Mouse (Mus musculus): ENCODE measurements around the gene Arl15.

The Arl15 gene

GRCm38 (mm10) chr13:114055686-114056085 lies 261.4 kb downstream of the Arl15 start:
- no peak for DNase-seq (ENCODE audit: low read depth)

- DNase-seq (ENCODE audit: low read depth) = no peak
Observed at GRCm38 (mm10) chr13:114060258-114060657, 266.0 kb downstream of the Arl15 start.

GRCm38 (mm10) chr13:114061234-114061633 lies 266.9 kb downstream of the Arl15 start:
- no peak for DNase-seq (ENCODE audit: low read depth)

- no peak for DNase-seq (ENCODE audit: low read depth)
Observed at GRCm38 (mm10) chr13:114064069-114064468, 269.8 kb downstream of the Arl15 start.

- no peak for DNase-seq (ENCODE audit: low read depth)
Observed at GRCm38 (mm10) chr13:114065012-114065411, 270.7 kb downstream of the Arl15 start.

GRCm38 (mm10) chr13:114068421-114068820 lies 274.1 kb downstream of the Arl15 start:
- DNase-seq (ENCODE audit: low read depth) = no peak

GRCm38 (mm10) chr13:114071439-114071838 lies 277.1 kb downstream of the Arl15 start:
- no peak for DNase-seq (ENCODE audit: low read depth)

GRCm38 (mm10) chr13:114074471-114074870 lies 280.2 kb downstream of the Arl15 start:
- DNase-seq (ENCODE audit: low read depth) = no peak

GRCm38 (mm10) chr13:114075724-114076384 lies 281.5 kb downstream of the Arl15 start:
- DNase-seq (ENCODE audit: low read depth) = peak; percentile 59

- DNase-seq (ENCODE audit: low read depth) = no peak
Observed at GRCm38 (mm10) chr13:114077181-114077580, 282.9 kb downstream of the Arl15 start.

- DNase-seq (ENCODE audit: low read depth) = peak; percentile 74
Observed at GRCm38 (mm10) chr13:114077584-114078270, 283.4 kb downstream of the Arl15 start.

GRCm38 (mm10) chr13:114078851-114079250 lies 284.5 kb downstream of the Arl15 start:
- no peak for DNase-seq (ENCODE audit: low read depth)

GRCm38 (mm10) chr13:114079751-114080150 lies 285.4 kb downstream of the Arl15 start:
- no peak for DNase-seq (ENCODE audit: low read depth)

- no peak for DNase-seq (ENCODE audit: low read depth)
Observed at GRCm38 (mm10) chr13:114080491-114080890, 286.2 kb downstream of the Arl15 start.

- no peak for DNase-seq (ENCODE audit: low read depth)
Observed at GRCm38 (mm10) chr13:114083570-114084138, 289.3 kb downstream of the Arl15 start.

- DNase-seq (ENCODE audit: low read depth) = no peak
Observed at GRCm38 (mm10) chr13:114085442-114085841, 291.1 kb downstream of the Arl15 start.

GRCm38 (mm10) chr13:114086325-114086724 lies 292.0 kb downstream of the Arl15 start:
- DNase-seq (ENCODE audit: low read depth) = peak; percentile 6

- no peak for DNase-seq (ENCODE audit: low read depth)
Observed at GRCm38 (mm10) chr13:114086801-114087200, 292.5 kb downstream of the Arl15 start.

- DNase-seq (ENCODE audit: low read depth) = no peak
Observed at GRCm38 (mm10) chr13:114087696-114088465, 293.6 kb downstream of the Arl15 start.

- DNase-seq (ENCODE audit: low read depth) = no peak
Observed at GRCm38 (mm10) chr13:114090786-114091185, 296.5 kb downstream of the Arl15 start.

GRCm38 (mm10) chr13:114091231-114091630 lies 296.9 kb downstream of the Arl15 start:
- no peak for DNase-seq (ENCODE audit: low read depth)

GRCm38 (mm10) chr13:114094151-114094875 lies 300.0 kb downstream of the Arl15 start:
- DNase-seq (ENCODE audit: low read depth) = no peak
